Mouse (Mus musculus) frontal cortex, postnatal 14 days (tissue): ENCODE data around the gene Kcmf1.
A peak's percentile ranks its signal among the peaks of the same experiment; 100 is the strongest.
"Not testable (repeated sequence)": the region's sequence is repeated elsewhere in the genome, so short reads cannot be mapped to it uniquely, and the experiment has no call there.

Experiments
- DNase-seq, 2 experiments: peaks; one replicate each; pipeline ENCODE4 v3.0.0; 2022; ENCODE audit warnings: low spot score in 2 of 2

Kcmf1 gene

DNA sequence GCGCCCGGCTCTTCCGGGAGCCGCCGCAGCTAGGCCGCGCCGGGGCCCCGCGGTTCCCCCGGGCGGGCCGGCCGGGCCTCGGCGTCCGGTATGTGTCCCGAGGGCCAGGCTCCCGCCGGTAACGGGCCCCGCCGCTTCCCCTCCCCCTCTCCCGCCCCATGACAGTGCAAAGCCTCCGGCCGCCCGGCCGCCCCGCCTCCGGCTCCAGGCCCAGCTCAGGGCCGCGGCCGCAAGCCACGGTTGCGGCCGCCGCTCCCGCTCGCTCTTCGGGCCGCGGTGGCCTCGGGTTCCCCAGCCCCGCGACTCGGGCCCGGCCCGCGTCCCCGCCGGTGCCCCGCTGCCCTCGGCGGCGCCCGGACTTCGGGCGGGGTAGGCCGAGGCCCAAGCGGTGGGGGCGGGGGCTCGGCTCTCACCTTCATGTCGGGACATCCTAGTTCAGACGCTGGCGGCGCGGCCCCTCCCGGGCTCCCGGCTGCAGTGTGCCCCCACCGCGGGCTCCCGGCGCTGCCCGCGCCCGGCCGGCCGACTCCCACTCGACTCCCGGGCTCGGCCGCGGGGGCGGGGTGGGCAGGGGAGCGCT lies 488 bp downstream of the Kcmf1 start:
- peak; percentile 9 to 25 for DNase-seq

DNA sequence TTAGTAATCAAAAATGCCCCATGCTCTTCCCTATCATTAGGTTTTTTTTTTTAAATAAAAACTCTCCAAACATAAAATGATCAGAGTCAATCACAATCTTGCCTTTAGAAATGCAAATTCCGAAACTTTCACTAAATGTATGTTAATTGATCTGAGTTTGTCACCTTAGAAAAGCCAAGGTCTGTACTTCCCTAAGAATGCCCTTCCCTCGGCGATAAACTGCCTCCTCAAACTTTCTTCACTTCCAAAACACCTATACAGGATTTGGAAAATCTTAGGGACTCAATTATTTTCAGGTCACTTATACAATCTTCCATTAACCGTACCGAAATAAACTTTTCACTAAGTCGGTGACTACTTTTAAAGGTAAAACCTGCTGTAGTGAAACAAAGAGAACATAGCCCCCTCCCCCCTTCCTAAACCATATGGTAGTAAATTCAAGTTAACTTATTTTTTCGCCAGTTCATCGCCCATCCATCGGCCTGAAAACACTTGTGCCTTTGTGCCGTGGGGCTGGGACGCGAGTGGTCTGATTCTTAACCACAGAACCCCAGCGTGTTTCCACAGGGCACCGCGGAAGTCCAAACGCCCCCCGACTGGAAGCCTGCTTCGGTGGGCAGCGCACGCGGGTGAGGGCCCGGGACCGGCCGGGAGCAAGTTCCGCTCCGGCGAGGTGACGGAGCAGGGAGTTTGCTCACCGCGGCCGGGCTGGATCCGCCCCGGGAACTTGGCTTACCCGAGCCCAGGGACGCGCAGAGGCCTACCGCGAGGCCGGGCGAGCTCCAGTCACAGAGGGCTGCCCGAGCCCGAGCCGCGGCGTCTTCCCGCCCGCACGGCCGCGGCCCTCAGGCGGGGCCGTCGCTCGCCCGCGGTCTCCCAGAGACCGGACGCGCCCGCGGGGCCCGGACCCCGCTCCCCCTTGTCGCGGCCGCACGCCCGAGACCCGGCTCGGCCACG lies 1.3 kb downstream of the Kcmf1 start:
- peak; percentile 21 to 37 for DNase-seq

DNA sequence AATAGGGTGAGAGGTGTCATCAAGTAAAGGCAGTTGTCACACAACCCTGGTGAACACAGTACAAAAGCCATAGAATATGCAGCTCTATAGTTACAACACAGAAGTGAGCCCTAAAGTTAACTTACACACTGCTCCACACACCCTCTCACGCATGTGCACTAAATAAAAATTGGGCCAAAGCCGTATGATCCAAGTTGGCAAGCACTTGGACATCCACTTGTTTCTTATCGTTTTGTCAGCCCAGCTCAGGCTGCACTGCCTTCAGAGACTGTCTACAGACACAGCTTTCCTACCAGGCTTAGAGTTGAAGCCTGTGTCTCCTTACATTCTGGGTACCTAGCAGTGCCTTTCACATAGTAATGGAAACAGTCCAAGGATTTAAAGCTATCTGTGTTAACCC lies 4.8 kb downstream of the Kcmf1 start:
- no peak for DNase-seq

DNA sequence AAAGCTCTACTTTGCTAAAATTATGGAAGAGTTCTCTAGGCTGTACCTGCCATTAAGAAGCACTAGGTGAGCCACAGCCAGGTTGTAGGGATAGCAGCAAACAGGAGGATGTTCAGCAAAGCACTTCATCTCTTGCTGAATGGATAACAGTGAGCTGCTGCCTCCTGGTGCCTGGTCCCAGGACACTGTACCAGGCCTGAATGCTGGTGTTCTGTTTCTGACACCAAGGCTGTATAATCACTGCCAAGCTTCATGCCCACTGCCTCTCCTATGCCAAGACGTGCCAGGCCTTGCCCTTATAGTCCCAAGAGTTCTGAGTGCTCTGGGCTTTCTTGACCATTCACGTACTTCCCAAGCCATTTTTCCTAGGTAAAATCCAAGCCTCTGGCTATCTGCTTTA lies 8.5 kb downstream of the Kcmf1 start:
- DNase-seq, result no peak

DNA sequence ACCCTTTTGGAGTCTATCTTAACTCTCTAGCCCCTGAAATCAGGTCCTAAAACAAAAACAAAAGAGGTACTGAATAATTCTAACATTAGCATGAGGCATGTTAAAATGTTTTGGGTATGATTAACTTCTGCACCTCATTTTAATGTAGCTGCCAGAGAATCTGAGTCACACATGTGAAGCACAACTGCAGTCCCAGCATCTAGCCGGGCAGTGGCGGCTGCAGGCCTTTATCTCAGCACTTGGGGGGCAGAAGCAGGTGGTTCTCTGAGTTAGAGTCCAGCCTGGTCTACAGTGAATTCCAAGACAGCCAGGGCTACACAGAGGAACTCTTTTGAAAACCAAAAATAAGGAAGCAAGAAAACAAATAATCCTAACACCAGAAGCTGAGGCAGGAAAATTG lies 11.1 kb downstream of the Kcmf1 start:
- no peak for DNase-seq

DNA sequence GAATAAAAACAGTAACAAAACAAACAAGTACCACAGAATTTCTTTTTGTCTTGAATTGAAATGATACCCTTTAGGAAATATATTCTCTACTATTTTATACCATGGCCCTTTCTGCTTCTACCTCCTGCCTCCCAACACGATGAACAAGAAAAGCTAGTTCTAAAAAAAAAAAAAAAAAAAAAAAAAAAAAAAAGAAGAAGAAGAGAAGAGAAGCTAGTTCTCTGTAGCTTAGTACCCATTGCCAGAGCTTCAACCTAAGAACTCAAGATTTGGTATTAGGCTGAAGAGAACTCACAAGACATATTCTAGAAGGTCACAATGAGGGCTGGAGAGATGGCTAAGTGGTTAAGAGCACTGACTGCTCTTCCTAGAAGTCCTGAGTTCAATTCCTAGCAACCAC lies 14.5 kb downstream of the Kcmf1 start:
- DNase-seq, result no peak

DNA sequence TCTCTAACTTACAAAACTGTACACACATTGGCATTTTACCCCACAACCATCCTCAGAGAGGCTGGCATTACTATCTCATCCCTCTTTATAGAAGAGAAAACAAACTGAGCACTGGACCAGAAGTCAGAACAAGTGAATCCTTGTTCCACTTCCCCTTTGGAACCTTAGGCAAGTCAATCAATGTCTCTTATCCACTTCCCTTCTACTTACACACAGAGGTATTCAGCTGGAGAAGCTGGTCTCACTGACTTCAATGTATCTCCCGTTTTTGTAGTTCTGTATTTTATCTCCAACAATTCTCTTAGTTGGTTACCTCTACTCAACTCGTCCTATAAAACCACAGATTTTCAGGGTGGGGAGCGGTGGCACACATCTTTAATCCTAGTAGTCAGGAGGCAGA lies 15.0 kb downstream of the Kcmf1 start:
- DNase-seq, result no peak

DNA sequence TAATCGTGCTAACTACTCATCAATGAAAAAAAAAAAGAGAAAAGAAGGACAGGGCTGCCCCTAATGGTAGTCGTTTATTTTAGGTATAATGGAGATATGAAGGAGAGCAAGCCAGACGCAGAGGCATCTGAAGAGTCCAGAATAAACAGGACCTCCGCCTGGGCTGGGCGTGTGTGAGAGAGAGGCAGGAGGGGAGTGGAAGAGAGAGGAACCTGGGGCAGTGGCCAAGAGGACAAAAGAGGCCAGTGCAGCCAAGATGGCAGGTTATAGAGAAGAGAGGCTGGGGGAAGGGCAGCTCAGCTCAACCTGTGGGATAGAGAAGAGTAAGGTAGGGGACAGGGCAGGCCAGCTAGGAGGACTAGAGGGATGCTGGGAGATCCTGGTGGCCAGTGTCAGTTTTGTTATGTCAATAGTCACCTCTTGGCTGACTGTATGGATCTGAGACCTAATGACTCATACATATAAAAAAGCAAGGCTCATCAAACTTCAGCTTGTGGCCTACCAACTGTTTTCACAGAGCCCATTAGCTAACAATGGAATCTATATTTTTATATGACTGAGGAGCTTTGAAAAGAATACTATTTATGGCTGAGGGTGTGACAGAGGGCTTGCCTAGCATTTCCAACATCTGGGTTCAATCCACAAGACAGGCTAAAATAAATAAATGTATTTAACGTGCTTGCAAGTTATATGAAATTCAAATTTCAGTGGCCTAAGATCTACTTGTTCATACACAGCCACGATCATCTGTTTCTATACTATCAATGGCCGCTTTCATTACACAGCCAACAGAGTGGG lies 16.9 kb downstream of the Kcmf1 start:
- DNase-seq, result no peak

DNA sequence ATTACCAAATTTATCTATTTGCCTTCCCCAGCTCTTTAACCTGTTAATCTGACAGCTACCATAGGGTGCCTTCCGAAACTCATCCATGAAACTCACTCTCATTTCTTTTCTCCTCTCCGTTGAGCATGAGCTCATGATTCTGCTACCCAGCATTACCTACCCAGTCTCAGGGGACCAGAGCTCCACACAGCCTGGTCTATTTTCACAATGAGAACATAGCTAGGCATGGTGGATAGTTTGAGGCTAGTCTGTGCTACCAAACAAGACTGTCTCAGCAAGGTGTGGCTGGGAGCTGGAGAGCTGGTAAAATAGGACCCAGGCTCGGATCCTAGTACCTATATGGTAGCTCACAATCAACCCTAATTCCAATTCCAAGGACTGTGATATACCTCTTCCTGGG lies 17.6 kb downstream of the Kcmf1 start:
- DNase-seq, result no peak

DNA sequence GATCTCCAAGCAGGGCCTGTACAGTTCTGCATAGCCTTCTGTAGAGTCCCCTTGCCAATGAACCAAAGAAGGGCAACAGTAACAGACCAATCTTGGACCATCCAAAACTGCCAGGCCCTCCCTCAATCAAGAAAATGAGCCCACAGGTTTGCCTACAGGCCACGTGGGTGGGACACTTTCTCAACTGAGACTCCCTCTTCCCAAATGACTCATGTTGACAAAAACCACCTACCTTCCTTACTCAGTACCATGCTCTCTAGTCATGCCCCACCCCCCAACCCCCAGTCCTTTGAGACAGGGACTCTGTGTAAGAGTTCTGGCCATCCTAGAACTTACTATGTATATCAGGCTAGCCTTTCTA lies 18.2 kb downstream of the Kcmf1 start:
- no peak for DNase-seq

DNA sequence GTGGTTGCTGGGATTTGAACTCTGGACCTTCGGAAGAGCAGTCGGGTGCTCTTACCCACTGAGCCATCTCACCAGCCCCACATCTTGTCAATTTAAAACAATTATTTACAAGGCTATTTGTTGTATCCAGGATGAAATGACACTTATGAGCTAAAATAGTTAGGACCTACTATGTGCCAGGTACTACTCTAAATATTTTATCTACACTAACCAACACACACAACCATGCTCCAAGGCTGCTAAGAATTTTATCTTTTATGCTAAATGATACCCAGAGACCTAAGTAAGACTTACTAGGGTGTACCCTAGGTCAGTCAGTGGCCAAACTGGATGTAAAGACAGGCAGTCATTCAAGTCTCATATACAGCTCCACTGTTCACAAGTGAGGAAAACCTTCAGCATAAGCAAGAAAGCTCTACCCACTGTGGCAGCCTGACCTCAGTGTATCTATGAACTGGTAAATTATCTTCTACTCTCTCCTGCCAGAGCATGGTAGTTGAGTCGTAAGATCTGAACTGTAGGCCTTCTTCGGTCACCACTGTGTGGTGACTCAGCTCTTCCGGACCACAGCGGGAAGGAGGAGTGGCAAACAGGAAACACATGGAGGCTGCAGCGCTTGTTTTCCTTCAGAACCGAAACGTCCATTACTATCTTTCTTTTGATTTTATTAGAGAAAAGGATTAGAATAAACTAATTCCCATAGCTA lies 18.7 kb downstream of the Kcmf1 start:
- DNase-seq, result no peak

DNA sequence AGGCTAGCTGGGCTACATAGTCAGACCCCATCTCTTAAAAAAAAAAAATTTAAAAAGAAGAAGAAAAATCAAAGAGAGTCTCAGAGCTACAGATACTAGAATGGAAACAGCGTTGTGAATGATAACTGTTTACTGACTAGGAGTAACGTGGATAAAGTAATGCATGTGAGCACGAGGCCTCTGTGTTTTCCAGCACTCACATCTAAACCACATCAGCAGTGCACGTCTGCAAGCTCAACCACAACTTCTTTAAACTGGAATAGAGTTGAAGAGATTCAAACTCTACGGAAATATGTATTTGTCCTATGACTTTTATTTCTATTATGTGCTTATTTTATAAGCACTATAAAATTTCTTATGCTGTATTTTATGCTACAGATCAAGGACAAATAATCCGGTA lies 23.1 kb downstream of the Kcmf1 start:
- DNase-seq, result no peak

DNA sequence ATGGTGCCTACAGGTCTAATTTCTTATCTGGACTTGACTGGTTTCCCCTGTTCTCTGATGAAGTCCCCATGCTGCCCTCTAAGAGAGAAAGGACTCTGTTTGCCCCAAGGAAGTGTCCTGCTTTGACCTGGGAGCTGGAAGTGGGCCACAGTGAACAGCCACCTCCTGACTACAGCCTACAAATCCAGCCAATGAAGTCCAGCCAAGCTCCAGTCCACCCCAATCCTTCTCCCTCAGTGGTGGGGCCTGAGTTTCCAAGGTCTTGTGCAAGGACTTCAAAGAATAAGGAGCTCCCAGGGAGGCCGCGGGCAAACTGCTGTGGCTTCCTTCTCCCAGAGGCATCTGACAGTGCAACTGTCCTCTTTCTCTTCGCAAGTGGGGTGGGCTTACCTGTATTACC lies 26.4 kb downstream of the Kcmf1 start:
- DNase-seq, result peak in 1 of 2 experiments; percentile 37

DNA sequence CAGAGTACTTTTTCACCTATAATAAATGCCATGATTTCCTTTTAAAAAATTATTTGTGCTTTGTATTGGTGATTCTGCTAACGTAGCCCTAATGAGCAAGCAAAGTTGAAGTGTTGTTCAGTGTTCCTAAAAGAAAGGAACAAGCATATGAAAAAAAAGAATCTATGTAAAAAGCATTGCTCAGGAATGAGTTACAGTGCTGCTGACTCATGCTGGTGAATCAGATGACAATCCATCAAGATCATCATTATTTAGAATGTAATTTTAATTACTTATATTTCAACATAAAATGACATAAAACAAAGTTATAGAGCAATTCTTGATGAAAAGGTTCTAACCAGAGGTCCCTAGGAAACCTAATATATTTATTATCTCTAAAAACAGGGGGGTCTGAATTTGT lies 27.5 kb downstream of the Kcmf1 start:
- DNase-seq, result no peak

DNA sequence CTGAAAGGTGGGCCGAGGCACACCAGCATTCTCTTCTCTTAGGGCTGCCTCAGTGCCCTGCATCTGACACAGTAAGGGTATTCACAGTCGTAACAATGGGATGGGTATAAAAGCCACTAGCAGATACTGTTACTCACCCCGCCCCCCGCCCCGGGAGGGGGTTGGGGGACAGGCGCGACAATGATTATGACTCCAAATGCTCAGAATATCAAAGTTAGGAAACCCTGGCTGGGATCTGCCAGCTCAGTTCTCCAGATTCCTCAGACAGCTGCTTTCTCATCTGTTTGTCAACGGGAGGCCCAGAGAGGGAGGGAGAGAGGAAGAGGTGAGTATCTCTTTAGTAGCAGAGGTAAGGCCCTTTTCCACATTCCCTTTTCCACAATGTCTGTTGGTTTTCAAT lies 30.2 kb downstream of the Kcmf1 start:
- DNase-seq, result no peak

DNA sequence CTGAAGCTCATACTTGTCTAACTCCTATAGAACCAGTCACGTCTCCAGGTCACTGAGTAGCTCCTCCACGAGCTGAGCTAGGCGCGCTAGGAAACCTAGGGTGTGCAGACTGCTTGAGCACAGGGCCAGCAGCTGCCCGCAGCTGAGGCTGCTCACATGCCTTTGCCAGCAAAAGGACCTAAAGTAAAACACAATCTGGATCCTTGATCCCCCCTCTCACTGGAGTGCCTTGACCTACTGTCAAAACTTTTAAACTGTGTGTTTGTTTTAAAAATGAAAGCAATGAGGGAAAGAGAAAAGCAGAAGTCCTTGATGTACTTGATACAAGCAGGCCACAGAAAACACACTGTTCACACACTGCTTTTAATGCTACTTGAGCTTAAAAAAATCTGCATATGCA lies 31.1 kb downstream of the Kcmf1 start:
- no peak for DNase-seq

DNA sequence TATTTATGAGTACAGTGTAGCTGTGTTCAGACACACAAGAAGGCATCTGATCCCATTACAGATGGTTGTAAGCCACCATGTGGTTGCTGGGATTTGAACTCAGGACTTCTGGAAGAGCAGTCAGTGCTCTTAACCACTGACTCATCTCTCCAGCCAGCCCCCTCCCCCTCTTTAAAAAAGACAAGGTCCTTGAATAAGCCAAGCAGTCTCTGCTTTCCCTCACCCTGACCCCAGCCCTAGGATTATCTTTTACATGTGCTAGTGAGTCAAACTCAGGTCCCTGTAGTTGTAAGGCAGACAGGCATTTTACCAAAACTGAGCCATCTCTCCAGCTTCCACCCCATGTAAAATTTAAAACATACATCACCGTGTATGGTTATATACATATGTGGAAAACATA lies 32.0 kb downstream of the Kcmf1 start:
- no peak for DNase-seq

DNA sequence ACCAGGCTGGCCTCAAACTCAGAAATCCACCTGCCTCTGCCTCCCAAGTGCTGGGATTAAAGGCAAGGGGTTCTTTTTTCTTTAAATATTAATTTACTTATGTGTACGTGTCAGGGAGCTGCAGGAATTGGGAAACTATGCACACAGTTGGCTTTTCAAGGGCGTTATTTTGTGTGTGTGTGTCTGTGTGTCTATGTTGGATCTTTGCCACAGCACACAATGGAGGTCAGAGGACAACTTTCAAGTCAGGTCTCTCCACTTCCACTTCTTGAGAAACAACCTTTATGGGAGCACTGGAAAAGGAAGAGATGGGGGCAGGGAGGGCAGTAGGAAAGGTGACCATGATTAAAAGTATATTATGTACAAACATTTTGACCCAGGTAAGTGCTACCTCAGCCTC lies 33.5 kb downstream of the Kcmf1 start:
- DNase-seq, result no peak

DNA sequence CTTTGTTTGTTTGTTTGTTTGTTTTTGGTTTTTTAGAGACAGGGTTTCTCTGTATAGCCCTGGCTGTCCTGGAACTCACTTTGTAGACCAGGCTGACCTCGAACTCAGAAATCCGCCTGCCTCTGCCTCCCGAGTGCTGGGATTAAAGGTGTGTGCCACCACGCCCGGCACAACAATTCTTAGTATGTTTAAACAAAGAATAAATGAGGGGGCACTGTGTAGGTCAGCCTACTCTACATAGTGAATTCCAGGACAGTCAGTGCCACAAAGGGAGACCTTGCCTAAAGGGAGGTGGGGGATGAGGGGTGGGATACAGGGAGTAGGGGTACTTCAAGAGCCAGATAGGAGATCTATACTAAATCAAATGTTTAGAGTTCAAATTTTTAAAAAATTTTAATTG lies 37.1 kb downstream of the Kcmf1 start:
- not testable (repeated sequence) for DNase-seq

DNA sequence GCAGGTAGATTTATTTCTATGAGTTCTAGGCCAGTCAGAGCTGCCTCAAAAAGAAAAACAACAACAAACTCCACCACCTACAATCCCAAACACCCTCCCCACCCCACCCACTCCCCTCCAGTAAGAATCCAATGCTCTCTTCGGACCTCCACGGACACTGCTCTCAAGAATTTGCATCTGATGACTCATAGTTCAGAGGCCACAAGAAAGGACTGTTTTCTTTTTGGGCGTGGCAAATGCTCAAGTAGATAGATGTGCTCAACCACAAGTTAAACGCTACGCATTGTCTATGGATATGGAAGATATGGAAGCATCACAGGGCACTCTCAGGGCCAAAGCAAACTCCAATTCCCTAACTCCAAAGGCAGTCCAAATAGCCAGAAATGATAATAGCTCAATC lies 45.5 kb downstream of the Kcmf1 start:
- no peak for DNase-seq

DNA sequence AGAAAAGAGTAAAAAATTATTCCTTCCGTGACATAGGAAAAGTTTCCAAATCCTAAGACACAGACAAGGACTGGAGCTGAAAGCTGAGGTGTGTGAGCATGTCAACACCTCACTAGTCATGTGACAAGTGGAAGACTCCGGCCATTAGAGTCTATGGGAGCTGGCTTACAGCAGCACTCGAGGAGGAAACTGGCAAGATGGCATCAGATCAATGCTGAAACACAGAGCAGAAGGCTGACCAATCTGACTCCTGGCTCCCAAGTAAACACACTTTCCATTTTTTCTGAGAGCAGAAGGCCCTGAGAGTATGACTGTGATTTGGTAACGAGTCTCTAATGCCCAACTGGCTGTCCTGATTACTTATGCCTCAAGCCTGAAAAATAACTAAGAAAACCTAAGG lies 47.6 kb downstream of the Kcmf1 start:
- DNase-seq, result no peak

DNA sequence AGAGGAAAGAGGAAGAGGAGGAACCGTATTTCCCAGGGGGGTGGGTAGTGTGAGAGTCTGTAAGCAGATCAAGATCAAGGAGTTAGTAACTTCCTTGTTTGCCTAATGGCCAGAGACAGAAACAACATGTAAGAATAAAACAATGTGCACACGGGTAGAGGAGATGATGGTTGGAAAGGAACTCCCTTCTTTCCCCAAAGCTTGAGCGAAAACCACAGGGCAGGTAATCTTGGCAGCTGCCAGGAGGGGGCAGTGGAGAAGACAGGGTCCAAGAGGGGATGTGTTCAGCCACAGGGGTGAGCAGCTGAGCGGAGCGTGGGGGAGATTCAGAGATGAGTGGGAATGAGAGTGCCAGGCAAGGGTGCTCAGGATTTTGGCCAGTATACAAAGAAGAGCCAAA lies 48.1 kb downstream of the Kcmf1 start:
- no peak for DNase-seq
